Mouse (Mus musculus) midbrain, embryonic 16.5 days (tissue): Measurements from ENCODE around the gene Slamf1. TPM values are rescaled to one million over a fixed set of nuclear protein-coding genes. Genes with fewer than 3 reads are reported as not detected.

ENCODE experiments used
- ATAC-seq: fragments of 200-750 bp; cut with Nextera tagmentation; 2 replicates; pipeline ENCODE4 v1.8.0; 2017; ENCODE audit warnings: moderate TSS enrichment
- H3K27ac ChIP-seq: fragments of 300-500 bp; sonication (generic); 2 replicates; pipeline ENCODE4 v1.5.1; 2014; ENCODE audit warnings: mild to moderate bottlenecking, low read length, mixed read lengths
- H3K27me3 ChIP-seq: fragments of 300-500 bp; sonication (generic); 2 replicates; pipeline ENCODE4 v1.6.1; 2014; ENCODE audit warnings: low read depth, low read length, mixed read lengths; ENCODE audit not compliant: control insufficient read depth, insufficient read depth
- H3K36me3 ChIP-seq: fragments of 300-500 bp; sonication (generic); 2 replicates; pipeline ENCODE4 v1.6.1; 2014; ENCODE audit warnings: mild to moderate bottlenecking, low read length, moderate library complexity, mixed read lengths; ENCODE audit not compliant: control insufficient read depth, insufficient read depth
- H3K4me1 ChIP-seq: fragments of 300-500 bp; sonication (generic); 2 replicates; pipeline ENCODE4 v1.6.1; 2014; ENCODE audit warnings: mild to moderate bottlenecking, low read length, mixed read lengths; ENCODE audit not compliant: control insufficient read depth, insufficient read depth
- H3K4me2 ChIP-seq: fragments of 300-500 bp; sonication (generic); 2 replicates; pipeline ENCODE4 v1.6.1; 2014; ENCODE audit warnings: mild to moderate bottlenecking, low read length, mixed read lengths
- H3K4me3 ChIP-seq: fragments of 300-500 bp; sonication (generic); 2 replicates; pipeline ENCODE4 v1.5.1; 2014; ENCODE audit warnings: low read depth, mild to moderate bottlenecking, low read length, moderate library complexity, mixed read lengths
- H3K9ac ChIP-seq: fragments of 300-500 bp; sonication (generic); 2 replicates; pipeline ENCODE4 v1.6.1; 2014; ENCODE audit warnings: low read depth, low read length, mixed read lengths
- H3K9me3 ChIP-seq: fragments of 300-500 bp; sonication (generic); replicated peaks from 2 replicates; pipeline ENCODE4 v1.6.1; 2014; ENCODE audit warnings: mild to moderate bottlenecking, low read length, mixed read lengths; ENCODE audit not compliant: control insufficient read depth, poor library complexity, severe bottlenecking
- WGBS: fragments of 180-500 bp; shearing (Covaris S2); extraction: QIAGEN DNeasy Blood & Tissue Kit; methylation state at CpG from one replicate; pipeline ENCODE4 v1.1.7; 2014; 5-methylcytosine and 5-hydroxymethylcytosine counted together
- polyA plus RNA-seq: library from polyadenylated mRNA; unstranded; fragments of >200 nt; fragmentation: Nextera tagmentation; extraction: Ambion mirVana; gene quantifications from 2 replicates; pipeline ENCODE4 v1.2.1, GENCODE M21; 2015

Gene Slamf1
- polyA plus RNA-seq, 1 experiment from 2014 or later: 0.19 TPM

- Histone ChIP-seq H3K27ac (no peak overlapping the region), H3K4me3 (no peak overlapping the region), H3K9me3 (no peaks in the 10 kb centered on the region), H3K36me3 (no peaks in the 10 kb centered on the region), H3K9ac (no peak overlapping the region), H3K4me1 (peaks cover 3% of the 10 kb centered on the region; the same call in 1 of the 2 replicates), H3K27me3 (no peaks in the 10 kb centered on the region), H3K4me2 (no peak overlapping the region)
- WGBS: 79% methylated on average over 5 of the region's 5 CpGs
- no peak for ATAC-seq
Observed at GRCm38 (mm10) chr1:171774266-171774665, 7.3 kb downstream of the Slamf1 start.

- no peaks in the 10 kb centered on the region for H3K27me3 ChIP-seq
- 0 out of 2 replicates have a peak overlapping the region, but pooled peaks have one; percentile 9 for H3K4me2 ChIP-seq
- H3K4me3 ChIP-seq: no peak overlapping the region
- peaks cover 3% of the 10 kb centered on the region; the same call in 1 of the 2 replicates for H3K4me1 ChIP-seq
- no peaks in the 10 kb centered on the region for H3K36me3 ChIP-seq
- H3K9me3 ChIP-seq: no peaks in the 10 kb centered on the region
- H3K9ac ChIP-seq: no peak overlapping the region
- 49% methylated on average over 11 of the region's 11 CpGs for WGBS
- ATAC-seq: peak; percentile 64; the same call in 1 of the 2 replicates
- H3K27ac ChIP-seq: no peak overlapping the region
Observed at GRCm38 (mm10) chr1:171774678-171775077, 7.8 kb downstream of the Slamf1 start.

- 88% methylated on average over 4 of the region's 4 CpGs for WGBS
- Histone ChIP-seq H3K36me3 (no peaks in the 10 kb centered on the region), H3K9ac (no peak overlapping the region), H3K9me3 (no peaks in the 10 kb centered on the region), H3K27ac (no peak overlapping the region), H3K4me2 (no peak overlapping the region), H3K4me1 (peaks cover 3% of the 10 kb centered on the region; the same call in 1 of the 2 replicates), H3K4me3 (no peak overlapping the region), H3K27me3 (no peaks in the 10 kb centered on the region)
- no peak for ATAC-seq
Observed at GRCm38 (mm10) chr1:171775781-171776180, 8.9 kb downstream of the Slamf1 start.

GRCm38 (mm10) chr1:171777026-171777425, 10.1 kb downstream of the Slamf1 start:
- no peak overlapping the region for H3K4me2 ChIP-seq
- H3K27ac ChIP-seq: no peak overlapping the region
- no peak for ATAC-seq
- no peak overlapping the region for H3K4me3 ChIP-seq
- WGBS: 80% methylated on average over 7 of the region's 7 CpGs
- peaks cover 3% of the 10 kb centered on the region; the same call in 1 of the 2 replicates for H3K4me1 ChIP-seq
- no peak overlapping the region for H3K9ac ChIP-seq
- no peaks in the 10 kb centered on the region for H3K27me3 ChIP-seq
- no peaks in the 10 kb centered on the region for H3K9me3 ChIP-seq
- no peaks in the 10 kb centered on the region for H3K36me3 ChIP-seq

GRCm38 (mm10) chr1:171782287-171782915, 15.5 kb downstream of the Slamf1 start:
- Histone ChIP-seq H3K4me3 (no peak overlapping the region), H3K4me2 (no peak overlapping the region), H3K4me1 (no peaks in the 10 kb centered on the region), H3K9ac (no peak overlapping the region), H3K27ac (no peak overlapping the region), H3K27me3 (no peaks in the 10 kb centered on the region), H3K9me3 (no peaks in the 10 kb centered on the region), H3K36me3 (no peaks in the 10 kb centered on the region)
- no peak for ATAC-seq
- 84% methylated on average over 5 of the region's 5 CpGs for WGBS

GRCm38 (mm10) chr1:171785871-171786270, 18.9 kb downstream of the Slamf1 start:
- no peak overlapping the region for H3K27ac ChIP-seq
- ATAC-seq: no peak
- WGBS: 94% methylated on average over 1 of the region's 1 CpGs
- H3K4me3 ChIP-seq: no peak overlapping the region
- no peak overlapping the region for H3K4me2 ChIP-seq
- H3K36me3 ChIP-seq: no peaks in the 10 kb centered on the region
- H3K4me1 ChIP-seq: no peaks in the 10 kb centered on the region
- no peaks in the 10 kb centered on the region for H3K27me3 ChIP-seq
- H3K9me3 ChIP-seq: no peaks in the 10 kb centered on the region
- no peak overlapping the region for H3K9ac ChIP-seq

GRCm38 (mm10) chr1:171787281-171788015, 20.5 kb downstream of the Slamf1 start:
- no peak overlapping the region for H3K9ac ChIP-seq
- ATAC-seq: no peak
- H3K4me1 ChIP-seq: no peaks in the 10 kb centered on the region
- WGBS: 75% methylated on average over 6 of the region's 6 CpGs
- no peak overlapping the region for H3K4me3 ChIP-seq
- H3K36me3 ChIP-seq: no peaks in the 10 kb centered on the region
- no peak overlapping the region for H3K4me2 ChIP-seq
- no peaks in the 10 kb centered on the region for H3K27me3 ChIP-seq
- H3K27ac ChIP-seq: no peak overlapping the region
- H3K9me3 ChIP-seq: no peaks in the 10 kb centered on the region

GRCm38 (mm10) chr1:171788461-171789283, 21.7 kb downstream of the Slamf1 start:
- Histone ChIP-seq H3K9me3 (no peaks in the 10 kb centered on the region), H3K36me3 (no peaks in the 10 kb centered on the region), H3K4me3 (no peak overlapping the region), H3K27ac (no peak overlapping the region), H3K9ac (no peak overlapping the region), H3K27me3 (no peaks in the 10 kb centered on the region), H3K4me2 (no peak overlapping the region), H3K4me1 (no peaks in the 10 kb centered on the region)
- WGBS: 92% methylated on average over 12 of the region's 12 CpGs
- no peak for ATAC-seq
